Mouse (Mus musculus) olfactory bulb, adult 2 months (tissue): ENCODE data around the gene Pax4. TPM values are rescaled to one million over a fixed set of nuclear protein-coding genes. Genes with fewer than 3 reads are reported as not detected.

Source experiments
- H3K27ac ChIP-seq: fragments of 200-500 bp; 2 replicates; pipeline ENCODE4 v1.5.1; 2012; ENCODE audit warnings: low read depth, low read length; ENCODE audit not compliant: insufficient read depth
- H3K4me1 ChIP-seq: fragments of 200-500 bp; 2 replicates; pipeline ENCODE4 v1.6.1; 2012; ENCODE audit warnings: low read length; ENCODE audit not compliant: control insufficient read depth, insufficient read depth
- H3K4me3 ChIP-seq: fragments of 200-500 bp; 2 replicates; pipeline ENCODE4 v1.5.1; 2012; ENCODE audit warnings: mild to moderate bottlenecking, low read depth, low read length, moderate library complexity; ENCODE audit not compliant: insufficient read depth
- CTCF ChIP-seq: fragments of 200-500 bp; IDR thresholded peaks from 2 replicates; pipeline ENCODE4 v1.5.1; 2012; ENCODE audit warnings: low read depth, mild to moderate bottlenecking, low read length, moderate library complexity; ENCODE audit not compliant: insufficient read depth
- POLR2A ChIP-seq: fragments of 200-500 bp; IDR thresholded peaks from 2 replicates; pipeline ENCODE4 v1.6.1; 2012; ENCODE audit warnings: mild to moderate bottlenecking, low read depth, low read length, moderate library complexity; ENCODE audit not compliant: insufficient read depth
- WGBS: fragments of 180-500 bp; shearing (Covaris S2); methylation state at CpG from one replicate; pipeline ENCODE4 v1.1.7; 2018; 5-methylcytosine and 5-hydroxymethylcytosine counted together
- polyA plus RNA-seq: library from polyadenylated mRNA; stranded (reverse); fragments of >200 nt; gene quantifications from 2 replicates; pipeline ENCODE4 v1.2.4, GENCODE M21; 2012; ENCODE audit warnings: low replicate concordance; ENCODE audit not compliant: missing spikeins, insufficient read depth, insufficient read length

Gene Pax4
- polyA plus RNA-seq, 1 experiment: not detected

GRCm38 (mm10) chr6:28427096-28427839, 21.9 kb downstream of the Pax4 start, which contains the start of gene Fscn3:
Gene Fscn3, plus strand, starts transcription at chr6:28427789.
- Histone ChIP-seq H3K4me1 (peaks cover 14% of the 10 kb centered on the region), H3K4me3 (no peak within 1 kb of the TSS), H3K27ac (no peak within 1 kb of the TSS)
- no peak for TF ChIP-seq CTCF
- TF ChIP-seq POLR2A: no peak
- 79% methylated on average over 3 of the region's 3 CpGs for WGBS

- Histone ChIP-seq H3K27ac (no peak overlapping the region), H3K4me1 (peaks cover 23% of the 10 kb centered on the region), H3K4me3 (no peak overlapping the region)
- no peak for TF ChIP-seq POLR2A
- TF ChIP-seq CTCF: no peak
- WGBS: 64% methylated on average over 6 of the region's 6 CpGs
These were observed 24.1 kb downstream of the Pax4 start for GRCm38 (mm10) chr6:28425019-28425418.

GRCm38 (mm10) chr6:28423767-28424695, 25.1 kb downstream of the Pax4 start:
- 9% methylated on average over 42 of the region's 46 CpGs for WGBS
- Histone ChIP-seq H3K4me3 (peak overlapping the region; percentile 97), H3K4me1 (peaks cover 25% of the 10 kb centered on the region), H3K27ac (0 out of 2 replicates have a peak overlapping the region, but pooled peaks have one; percentile 3)
- TF ChIP-seq CTCF (no peak), POLR2A (no peak)

- peak within 1 kb of the TSS; percentile 97 for H3K4me3 ChIP-seq
- H3K4me1 ChIP-seq: peaks cover 32% of the 10 kb centered on the region
- peak within 1 kb of the TSS; percentile 3; the same call in 1 of the 2 replicates for H3K27ac ChIP-seq
- 1% methylated on average over 40 of the region's 42 CpGs for WGBS
- TF ChIP-seq CTCF (no peak), POLR2A (no peak)
These were observed 25.8 kb downstream of the Pax4 start, which contains the start of gene Arf5 for GRCm38 (mm10) chr6:28423313-28423712. Gene Arf5, plus strand, starts transcription at chr6:28423560.

- Histone ChIP-seq H3K4me1 (peaks cover 37% of the 10 kb centered on the region), H3K4me3 (no peak overlapping the region), H3K27ac (no peak overlapping the region; the same call in 1 of the 2 replicates)
- WGBS: 67% methylated on average over 15 of the region's 15 CpGs
- TF ChIP-seq CTCF: no peak
- TF ChIP-seq POLR2A: no peak
These were observed 26.4 kb downstream of the Pax4 start for GRCm38 (mm10) chr6:28422651-28423290.

- under 1% methylated on average over 27 of the region's 27 CpGs for WGBS
- H3K27ac ChIP-seq: 0 out of 2 replicates have a peak overlapping the region, but pooled peaks have one; percentile 12
- TF ChIP-seq CTCF: peak; percentile 56; the same call in 1 of the 2 replicates
- peak; percentile 54 for TF ChIP-seq POLR2A
- peaks cover 39% of the 10 kb centered on the region for H3K4me1 ChIP-seq
- H3K4me3 ChIP-seq: peak overlapping the region; percentile 88
These were observed 27.6 kb downstream of the Pax4 start for GRCm38 (mm10) chr6:28421469-28422000.

- TF ChIP-seq POLR2A: no peak
- TF ChIP-seq CTCF: no peak
- Histone ChIP-seq H3K27ac (no peak overlapping the region), H3K4me1 (peaks cover 39% of the 10 kb centered on the region), H3K4me3 (peak overlapping the region; percentile 88)
- 21% methylated on average over 13 of the region's 13 CpGs for WGBS
These were observed 28.3 kb downstream of the Pax4 start for GRCm38 (mm10) chr6:28420865-28421264.

GRCm38 (mm10) chr6:28420361-28420760, 28.8 kb downstream of the Pax4 start:
- H3K4me3 ChIP-seq: peak overlapping the region; percentile 88
- TF ChIP-seq CTCF: no peak
- 81% methylated on average over 17 of the region's 17 CpGs for WGBS
- H3K4me1 ChIP-seq: peaks cover 36% of the 10 kb centered on the region
- H3K27ac ChIP-seq: no peak overlapping the region
